Mouse (Mus musculus) liver, adult 2 months (tissue): ENCODE results near the gene Nxn.

Experiments used
- CTCF ChIP-seq: fragments of 200-500 bp; IDR thresholded peaks from 2 replicates; pipeline ENCODE4 v1.5.1; 2011; ENCODE audit warnings: low read depth, low read length, control low read depth
- POLR2A ChIP-seq: fragments of 200-500 bp; IDR thresholded peaks from 2 replicates; pipeline ENCODE4 v1.6.1; 2011; ENCODE audit warnings: low read length, control low read depth; ENCODE audit not compliant: insufficient read depth; ENCODE audit errors: extremely low read depth

DNA sequence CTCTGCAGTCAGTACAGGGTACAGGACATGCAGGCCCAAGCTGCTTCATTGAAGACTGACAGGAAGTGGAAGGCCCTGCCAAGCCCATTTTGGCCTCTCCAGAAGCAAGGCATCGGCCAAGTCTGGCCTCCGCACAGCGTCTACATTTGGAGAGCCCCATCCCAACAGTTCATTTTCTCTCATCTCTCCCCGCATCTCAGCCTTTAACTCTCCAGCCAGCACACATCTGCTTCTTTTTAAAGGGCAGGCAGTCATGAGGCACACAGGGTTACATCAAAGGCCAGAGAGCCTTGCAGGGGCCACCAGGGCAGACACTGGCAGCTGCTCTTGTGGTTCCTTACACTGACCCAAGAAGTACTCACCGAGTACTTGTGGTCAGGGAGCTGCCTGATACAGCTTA is 89.1 kb downstream of the Nxn start:
- no peak for TF ChIP-seq POLR2A
- no peak for TF ChIP-seq CTCF
